Mouse (Mus musculus): ENCODE results near the gene Arhgap9.

DNA sequence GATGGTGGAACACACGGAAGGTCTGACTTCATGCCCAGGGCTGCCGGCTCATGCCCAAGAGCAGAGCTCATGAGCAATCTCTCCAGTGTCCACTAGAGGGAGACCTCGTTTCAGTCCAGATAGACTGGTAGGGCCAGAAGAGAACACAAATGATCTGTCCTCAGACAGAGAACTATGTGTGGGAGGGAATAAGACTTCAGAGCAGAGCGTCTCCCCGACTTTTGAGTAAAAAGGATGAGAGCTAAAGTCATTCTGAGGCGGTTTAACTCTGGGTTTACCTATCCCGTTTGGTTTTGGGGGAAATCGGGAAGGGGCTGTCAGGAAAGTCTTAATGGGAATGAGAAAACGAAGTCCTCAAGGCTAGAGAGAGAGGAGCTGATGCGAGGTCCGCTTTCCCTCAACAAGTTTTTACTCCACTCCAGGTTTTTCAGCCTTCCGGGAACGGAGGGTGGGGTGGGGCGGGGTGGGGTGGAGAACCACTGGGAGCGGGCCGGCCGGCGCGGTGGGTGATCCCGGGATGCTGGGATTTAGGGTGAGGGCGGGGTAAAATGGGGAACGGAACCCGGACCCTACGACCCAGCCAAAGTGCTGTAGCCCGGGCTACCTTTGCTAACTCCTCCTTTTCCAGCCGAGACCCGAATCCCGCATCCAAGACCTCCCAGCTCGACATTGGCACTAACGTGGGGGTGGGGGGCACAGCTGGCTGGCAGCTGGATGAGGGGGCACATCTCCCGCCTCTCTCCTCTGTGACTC is 17.3 kb downstream of the Arhgap9 start:
- no peak for TF ChIP-seq POLR2A (IDR thresholded peaks at IDR 0.05; ENCODE audit: low read depth, low read length)
- no peak for TF ChIP-seq ZMIZ1 (IDR thresholded peaks at IDR 0.05; ENCODE audit: low read depth, low read length)
- TF ChIP-seq UBTF (IDR thresholded peaks at IDR 0.05; ENCODE audit: low read depth, low read length) = no peak
- TF ChIP-seq EP300 (IDR thresholded peaks at IDR 0.05; ENCODE audit: low read length) = no peak; the same call in 1 of the 2 replicates
- peak; percentile 88 to 94 for TF ChIP-seq CTCF (conservative IDR thresholded peaks at IDR 0.05 in 1 of 2, IDR thresholded peaks at IDR 0.05 in 1 of 2; ENCODE audit: low read depth in 2 of 2, low read length in 2 of 2)
- TF ChIP-seq MEF2A (IDR thresholded peaks at IDR 0.05; ENCODE audit: borderline replicate concordance, low read depth, low read length) = no peak
- no peak for TF ChIP-seq MAFK (IDR thresholded peaks at IDR 0.05; ENCODE audit: insufficient replicate concordance, low read length)
- peak; percentile 41; the same call in 1 of the 2 replicates for TF ChIP-seq NELFE (IDR thresholded peaks at IDR 0.05; ENCODE audit: low read depth, low read length)
- TF ChIP-seq IRF4 (IDR thresholded peaks at IDR 0.05; ENCODE audit: low read depth, low read length) = peak; percentile 37; the same call in 1 of the 2 replicates
- TF ChIP-seq E2F4 (IDR thresholded peaks at IDR 0.05; ENCODE audit: insufficient replicate concordance, low read depth, low read length) = no peak
- no peak for TF ChIP-seq ETS1 (conservative IDR thresholded peaks at IDR 0.05; ENCODE audit: low read depth, low read length)
- TF ChIP-seq SIN3A (IDR thresholded peaks at IDR 0.05; ENCODE audit: low read length) = peak; percentile 55; the same call in 1 of the 2 replicates

Data from CH12.LX (cell line).